Mouse (Mus musculus) stomach, postnatal 0 days (tissue): ENCODE measurements around the gene Mdga2.

Source experiments
- CTCF ChIP-seq: IDR thresholded peaks from 2 replicates; pipeline ENCODE4 v1.5.1; 2016; ENCODE audit warnings: antibody characterized with exemption, low read depth, mild to moderate bottlenecking, moderate library complexity
- EP300 ChIP-seq: optimal IDR thresholded peaks from 2 replicates; pipeline ENCODE3; 2016; ENCODE audit warnings: antibody characterized with exemption

- no peak for TF ChIP-seq CTCF
- TF ChIP-seq EP300: no peak
Measured at GRCm38 (mm10) chr12:66888636-66889035, 333.7 kb downstream of the Mdga2 start.
